Mouse (Mus musculus): ENCODE results near the gene Scgb3a1.

DNA sequence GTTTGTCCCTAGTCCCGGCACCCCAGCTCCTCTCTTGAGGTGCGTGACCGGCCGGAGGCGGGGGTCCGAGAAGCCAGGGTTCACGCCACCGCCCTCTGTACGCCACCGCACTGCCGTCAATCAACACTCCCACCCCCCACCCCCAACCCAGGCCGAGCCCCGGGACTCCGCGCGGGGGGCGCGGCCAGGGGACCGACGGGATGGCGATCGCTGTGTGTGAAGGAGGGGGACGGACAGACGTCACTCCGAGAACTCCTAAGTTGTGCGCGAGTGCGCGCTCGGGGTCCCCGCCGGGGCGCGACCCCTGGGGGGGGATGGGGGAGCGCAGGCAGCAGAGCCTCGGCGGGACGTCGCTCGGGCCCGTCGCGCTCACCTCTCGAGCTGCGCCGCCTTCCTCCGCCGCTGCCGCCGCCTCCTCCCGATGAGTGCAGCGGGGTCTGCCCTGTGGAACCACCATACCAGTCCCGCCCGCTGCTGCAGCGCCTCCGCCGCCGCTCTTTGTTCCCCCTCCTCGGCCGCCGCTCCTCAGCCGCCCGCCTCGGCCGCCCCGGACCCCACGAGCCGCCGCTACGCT lies 48.7 kb downstream of the Scgb3a1 start:
- TF ChIP-seq CTCF (IDR thresholded peaks at IDR 0.05; ENCODE audit: borderline replicate concordance, insufficient read depth, low read depth, low read length) (no peak), POLR2A (IDR thresholded peaks at IDR 0.05; ENCODE audit: borderline replicate concordance, insufficient read depth, low read length) (no peak)
